11 mouse cellular contexts compared by ENCODE assay signal in genomic region chr9:73173589-73174247, GRCm38 (mm10).
DNase-seq lines count a peak whose midpoint lies in the region; ATAC-seq and TF ChIP-seq lines count a peak whose summit lies in the region.
"Had no signal": no experiment of that assay in that cellular context is flagged by ENCODE, and none has a peak within 500 bp of the region (broad histone marks: within the 10 kb centered on the region; RNA-seq: fewer than 3 reads in every experiment).

No protein-coding gene starts in this region.

- 73% methylated on average over 7 of the region's 7 CpGs for WGBS in heart, adult 2 months
- WGBS in lung, embryonic 14.5 days = 42% methylated on average over 7 of the region's 7 CpGs
- WGBS in lung, adult 2 months = 68% methylated on average over 7 of the region's 7 CpGs

- no peak overlapping the region for H3K9ac ChIP-seq in heart, adult 2 months (ENCODE audit: low read depth, low read length)
- H3K9ac ChIP-seq in lung, embryonic 14.5 days = no peak overlapping the region
- H3K9ac ChIP-seq: hindbrain, embryonic 14.5 days had no signal

- no peak for TF ChIP-seq CTCF in heart, adult 2 months (IDR thresholded peaks at IDR 0.05)
- no peak for TF ChIP-seq CTCF in lung, embryonic 14.5 days (IDR thresholded peaks at IDR 0.05; ENCODE audit: low read depth)
- TF ChIP-seq CTCF in lung, adult 2 months (IDR thresholded peaks at IDR 0.05; ENCODE audit: insufficient read depth, low read length) = no peak

- peak; percentile 77 for ATAC-seq in lung, embryonic 14.5 days (ENCODE audit: insufficient read depth)

- H3K27ac ChIP-seq in heart, adult 2 months = no peak overlapping the region
- H3K27ac ChIP-seq in lung, embryonic 14.5 days (ENCODE audit: low read depth) = peak overlapping the region; percentile 38; the same call in 1 of the 2 replicates
- H3K27ac ChIP-seq: hindbrain, embryonic 14.5 days had no signal

- TF ChIP-seq EP300 in heart, adult 2 months (IDR thresholded peaks at IDR 0.05; ENCODE audit: insufficient read depth, low read depth, low read length) = no peak

- intact Hi-C loops in heart, adult 2 months (cut with DNase I) = no loop called here

- H3K4me1 ChIP-seq in heart, adult 2 months (ENCODE audit: control insufficient read depth, insufficient read depth, low read length) = no peaks in the 10 kb centered on the region
- no peaks in the 10 kb centered on the region for H3K4me1 ChIP-seq in lung, embryonic 14.5 days (ENCODE audit: insufficient read depth)
- no peaks in the 10 kb centered on the region for H3K4me1 ChIP-seq in lung, adult 2 months (ENCODE audit: control insufficient read depth, insufficient read depth, low read length)

- no peak for TF ChIP-seq POLR2A in heart, adult 2 months (IDR thresholded peaks at IDR 0.05; ENCODE audit: insufficient read depth, low read depth, low read length)
- no peak for TF ChIP-seq POLR2A in lung, adult 2 months (IDR thresholded peaks at IDR 0.05; ENCODE audit: borderline replicate concordance, extremely low read depth, low read depth, low read length)

- H3K4me2 ChIP-seq in lung, embryonic 14.5 days = no peak overlapping the region
- H3K4me2 ChIP-seq: hindbrain, embryonic 14.5 days; liver, embryonic 11.5 days had no signal

- peak; percentile 53 for DNase-seq in heart, postnatal 4 days
- DNase-seq in heart, adult 2 months = no peak
- peak; percentile 91 for DNase-seq in lung, embryonic 14.5 days
- no peak for DNase-seq in lung, adult 2 months
- DNase-seq in kidney, postnatal 4 days = peak; percentile 83 to 87
- DNase-seq in lung, postnatal 25 days (ENCODE audit: low spot score) = peak; percentile 17
- DNase-seq in cerebellum, adult 8-10 months = no peak
- DNase-seq: adrenal gland, postnatal 14 days had no signal

- no peaks in the 10 kb centered on the region for H3K36me3 ChIP-seq in heart, adult 2 months (ENCODE audit: control insufficient read depth, insufficient read depth, low read length)
- no peaks in the 10 kb centered on the region for H3K36me3 ChIP-seq in lung, embryonic 14.5 days (ENCODE audit: insufficient read depth)
- H3K36me3 ChIP-seq: G1E had no signal

- no peaks in the 10 kb centered on the region for H3K27me3 ChIP-seq in heart, adult 2 months (ENCODE audit: control insufficient read depth, insufficient read depth, low read length)
- no peaks in the 10 kb centered on the region for H3K27me3 ChIP-seq in lung, embryonic 14.5 days (ENCODE audit: insufficient read depth, low read length)

- H3K79me2 ChIP-seq in heart, adult 2 months (replicated peaks; ENCODE audit: control insufficient read depth, insufficient read depth, low read length) = no peaks in the 10 kb centered on the region

- no peaks in the 10 kb centered on the region for H3K9me3 ChIP-seq in lung, embryonic 14.5 days (ENCODE audit: low read depth, low read length)

- no peak overlapping the region for H3K4me3 ChIP-seq in heart, adult 2 months
- no peak overlapping the region for H3K4me3 ChIP-seq in lung, embryonic 14.5 days (ENCODE audit: low read depth, low read length)
- H3K4me3 ChIP-seq in lung, adult 2 months (replicated peaks; ENCODE audit: extremely low read depth, low read depth, low read length) = no peak overlapping the region

Comparison
In these comparisons a context has a peak if more than half of its experiments do, and no peak if none do; other contexts are left out.
1. DNase-seq: peak in heart, postnatal 4 days (single experiment), lung, embryonic 14.5 days (single experiment), kidney, postnatal 4 days (2 of 2) and lung, postnatal 25 days (single experiment); none in heart, adult 2 months (0 of 2), lung, adult 2 months (single experiment) and cerebellum, adult 8-10 months (single experiment).